In genomic region chr9:42076256-42076849, GRCm38 (mm10) we compare ENCODE assay signal across 25 mouse cellular contexts. TPM values are rescaled to one million over a fixed set of nuclear protein-coding genes. Genes with fewer than 3 reads are reported as not detected.
DNase-seq lines count a peak whose midpoint lies in the region; ATAC-seq and TF ChIP-seq lines count a peak whose summit lies in the region.
"Had no signal": no experiment of that assay in that cellular context is flagged by ENCODE, and none has a peak within 500 bp of the region (broad histone marks: within the 10 kb centered on the region; RNA-seq: fewer than 3 reads in every experiment).

No protein-coding gene starts in this region.

- no peak overlapping the region for H3K9ac ChIP-seq in lung, postnatal 0 days (replicated peaks; ENCODE audit: low read depth)
- H3K9ac ChIP-seq: embryonic facial prominence, embryonic 15.5 days; heart, embryonic 13.5 days; hindbrain, embryonic 12.5 days had no signal

- WGBS in lung, postnatal 0 days, result 69% methylated on average over 10 of the region's 10 CpGs
- 74% methylated on average over 10 of the region's 10 CpGs for WGBS in lung, adult 2 months

- H3K4me1 ChIP-seq in lung, postnatal 0 days (ENCODE audit: insufficient read depth, low read depth, low read length), result no peaks in the 10 kb centered on the region
- H3K4me1 ChIP-seq in lung, adult 2 months (ENCODE audit: control insufficient read depth, insufficient read depth, low read length), result no peaks in the 10 kb centered on the region; the same call in 1 of the 2 replicates
- H3K4me1 ChIP-seq: hindbrain, embryonic 12.5 days had no signal

- TF ChIP-seq CTCF in lung, postnatal 0 days (IDR thresholded peaks at IDR 0.05), result no peak
- no peak for TF ChIP-seq CTCF in lung, adult 2 months (IDR thresholded peaks at IDR 0.05; ENCODE audit: insufficient read depth, low read length)

- no peak for TF ChIP-seq EP300 in lung, postnatal 0 days (IDR thresholded peaks at IDR 0.05)

- DNase-seq in lung, postnatal 0 days (ENCODE audit: low spot score), result peak; percentile 52
- DNase-seq in lung, adult 2 months, result no peak
- DNase-seq in ZHBTc4 (ENCODE audit: low read depth, low spot score), result peak; percentile 46
- DNase-seq in left cerebral cortex, adult 8-10 months (ENCODE audit: low spot score in 2 of 2), result no peak
- no peak for DNase-seq in urinary bladder, postnatal 4 days (ENCODE audit: low spot score in 2 of 2)
- no peak for DNase-seq in kidney, adult 11 months
- DNase-seq: adrenal gland, postnatal 14 days; cerebellum, adult 18-20 months; cerebellum, postnatal 10 days; embryo, embryonic 11 days; gastrocnemius, adult 2 months; gastrocnemius, postnatal 36 days; heart, adult 2 months; heart, postnatal 36 days; kidney, adult 2 months had no signal

- no peak overlapping the region for H3K27ac ChIP-seq in lung, postnatal 0 days (ENCODE audit: low read length)
- H3K27ac ChIP-seq: embryonic facial prominence, embryonic 15.5 days; forebrain, embryonic 10.5 days; gastrocnemius, adult 2 months; heart, adult 2 months; heart, embryonic 13.5 days; hindbrain, embryonic 12.5 days had no signal

- ATAC-seq in lung, postnatal 0 days, result peak; percentile 76
- ATAC-seq in monocyte, adult 5-6 weeks (replicated peaks; ENCODE audit: insufficient number of reproducible peaks, low FRiP score, low TSS enrichment, poor library complexity, severe bottlenecking), result peak; percentile 62
- ATAC-seq: forebrain, embryonic 14.5 days; hindbrain, embryonic 16.5 days; Patski had no signal

- no peak overlapping the region for H3K4me2 ChIP-seq in lung, postnatal 0 days (replicated peaks; ENCODE audit: low read depth, low read length)
- H3K4me2 ChIP-seq: embryonic facial prominence, embryonic 15.5 days; heart, embryonic 13.5 days; hindbrain, embryonic 12.5 days had no signal

- no peaks in the 10 kb centered on the region for H3K9me3 ChIP-seq in lung, postnatal 0 days (ENCODE audit: low read length)
- H3K9me3 ChIP-seq: embryonic facial prominence, embryonic 15.5 days; heart, embryonic 13.5 days; hindbrain, embryonic 12.5 days had no signal

- no peak for TF ChIP-seq POLR2A in lung, adult 2 months (IDR thresholded peaks at IDR 0.05; ENCODE audit: borderline replicate concordance, extremely low read depth, low read depth, low read length)

- 0 out of 2 replicates have a peak, but pooled peaks cover 6% of the 10 kb centered on the region for H3K36me3 ChIP-seq in lung, postnatal 0 days (ENCODE audit: insufficient read depth, low read length)
- H3K36me3 ChIP-seq: forebrain, embryonic 10.5 days; hindbrain, embryonic 12.5 days had no signal

- no peak overlapping the region for H3K4me3 ChIP-seq in lung, postnatal 0 days (ENCODE audit: low read depth, low read length)
- no peak overlapping the region for H3K4me3 ChIP-seq in lung, adult 2 months (replicated peaks; ENCODE audit: extremely low read depth, low read depth, low read length)
- H3K4me3 ChIP-seq: embryonic facial prominence, embryonic 15.5 days; erythroblast, embryonic 14.5 days; forebrain, embryonic 10.5 days; gastrocnemius, adult 2 months; heart, adult 2 months; heart, embryonic 13.5 days; hindbrain, embryonic 12.5 days had no signal

- H3K27me3 ChIP-seq in lung, postnatal 0 days (replicated peaks; ENCODE audit: insufficient read depth, low read length), result no peaks in the 10 kb centered on the region
- H3K27me3 ChIP-seq: CH12.LX; embryonic facial prominence, embryonic 15.5 days; heart, embryonic 13.5 days; hindbrain, embryonic 12.5 days; Patski had no signal

RNA-seq across cellular contexts. Expression of gene Sorl1, which starts 47.7 kb away (rescaled TPM):
- polyA plus RNA-seq in lung, postnatal 0 days (2015; fragmentation: Nextera tagmentation; extraction: Ambion mirVana), result 16.4 and 18.4 TPM in 2 replicates
- polyA plus RNA-seq in lung, adult 2 months (2012; rRNA removed), result 55.1 and 77.9 TPM in 2 replicates
- 86.3 to 119 TPM (median 111 TPM) in 3 replicates for total RNA-seq in monocyte, adult 5-6 weeks (2017)
- total RNA-seq in left cerebral cortex, adult 8-10 months (2022), result 100 to 1,000 TPM; 150 to 183 (median 172) TPM

Comparison
In these comparisons a context has a peak if more than half of its experiments do, and no peak if none do; other contexts are left out.
1. DNase-seq: peak in lung, postnatal 0 days (single experiment) and ZHBTc4 (single experiment); none in lung, adult 2 months (single experiment), left cerebral cortex, adult 8-10 months (0 of 2), urinary bladder, postnatal 4 days (0 of 2) and kidney, adult 11 months (single experiment).